Mouse (Mus musculus) urinary bladder, adult 2 months (tissue): ENCODE data around the gene 5330417H12Rik. TPM values are rescaled to one million over a fixed set of nuclear protein-coding genes. Genes with fewer than 3 reads are reported as not detected.

ENCODE experiments used
- DNase-seq: peaks from one replicate; pipeline ENCODE4 v3.0.0; 2022; ENCODE audit warnings: low spot score
- polyA plus RNA-seq: library from polyadenylated mRNA; depleted of rRNA; stranded (reverse); fragments of >200 nt; gene quantifications from 2 replicates; pipeline ENCODE4 v1.2.3, GENCODE M21; 2012

5330417H12Rik gene
- polyA plus RNA-seq, 1 experiment, result not detected

- no peak for DNase-seq
Measured at GRCm38 (mm10) chr7:107625781-107626180, 820 bp upstream of the 5330417H12Rik start.

GRCm38 (mm10) chr7:107624432-107624831, 529 bp downstream of the 5330417H12Rik start:
- no peak for DNase-seq

- DNase-seq, result no peak
Measured at GRCm38 (mm10) chr7:107620137-107620536, 4.8 kb downstream of the 5330417H12Rik start.

GRCm38 (mm10) chr7:107619225-107619624, 5.7 kb downstream of the 5330417H12Rik start:
- DNase-seq, result no peak

GRCm38 (mm10) chr7:107618028-107618992, 6.7 kb downstream of the 5330417H12Rik start:
- no peak for DNase-seq

GRCm38 (mm10) chr7:107610880-107611279, 14.1 kb downstream of the 5330417H12Rik start:
- DNase-seq, result no peak

GRCm38 (mm10) chr7:107609622-107610255, 15.2 kb downstream of the 5330417H12Rik start:
- DNase-seq, result no peak

- DNase-seq, result no peak
Measured at GRCm38 (mm10) chr7:107607766-107608165, 17.2 kb downstream of the 5330417H12Rik start.

GRCm38 (mm10) chr7:107602913-107603312, 22.0 kb downstream of the 5330417H12Rik start:
- DNase-seq, result no peak

- no peak for DNase-seq
Measured at GRCm38 (mm10) chr7:107602505-107602904, 22.5 kb downstream of the 5330417H12Rik start.

- no peak for DNase-seq
Measured at GRCm38 (mm10) chr7:107600651-107601050, 24.3 kb downstream of the 5330417H12Rik start.

GRCm38 (mm10) chr7:107597956-107598355, 27.0 kb downstream of the 5330417H12Rik start:
- no peak for DNase-seq

- DNase-seq, result no peak
Measured at GRCm38 (mm10) chr7:107596753-107597152, 28.2 kb downstream of the 5330417H12Rik start.

GRCm38 (mm10) chr7:107595426-107595825, 29.5 kb downstream of the 5330417H12Rik start:
- no peak for DNase-seq

GRCm38 (mm10) chr7:107594857-107595402, 30.0 kb downstream of the 5330417H12Rik start, which contains the start of gene Ppfibp2:
TSS of gene Ppfibp2 (plus strand) at chr7:107595207.
- peak; percentile 88 for DNase-seq

- no peak for DNase-seq
Measured at GRCm38 (mm10) chr7:107594325-107594856, 30.6 kb downstream of the 5330417H12Rik start.

GRCm38 (mm10) chr7:107593904-107594303, 31.1 kb downstream of the 5330417H12Rik start:
- no peak for DNase-seq

- DNase-seq, result no peak
Measured at GRCm38 (mm10) chr7:107592641-107593040, 32.3 kb downstream of the 5330417H12Rik start.

- no peak for DNase-seq
Measured at GRCm38 (mm10) chr7:107574276-107574675, 50.7 kb downstream of the 5330417H12Rik start.
